Mouse (Mus musculus): ENCODE measurements around the gene Pik3cd. TPM values are rescaled to one million over a fixed set of nuclear protein-coding genes. Genes with fewer than 3 reads are reported as not detected.

The Pik3cd gene
- polyA plus RNA-seq, 1 experiment from 2014 or later: 14.2 TPM

GRCm38 (mm10) chr4:149721163-149721562, 18.8 kb upstream of the Pik3cd start:
- Histone ChIP-seq H3K27me3 (ENCODE audit: control insufficient read depth, insufficient read depth, low read length) (no peaks in the 10 kb centered on the region), H3K4me2 (ENCODE audit: low read length) (no peak overlapping the region), H3K27ac (replicated peaks; ENCODE audit: low read depth, low read length) (no peak overlapping the region), H3K9ac (replicated peaks; ENCODE audit: low read length) (no peak overlapping the region), H3K9me3 (ENCODE audit: control insufficient read depth, low read length) (no peaks in the 10 kb centered on the region), H3K4me1 (ENCODE audit: control insufficient read depth, insufficient read depth, low read length) (peaks cover 10% of the 10 kb centered on the region; the same call in 1 of the 2 replicates), H3K4me3 (replicated peaks; ENCODE audit: low read depth, low read length) (no peak overlapping the region), H3K36me3 (ENCODE audit: control insufficient read depth, insufficient read depth, low read length) (peaks cover 83% of the 10 kb centered on the region)
- ATAC-seq (ENCODE audit: low FRiP score, low TSS enrichment) (no peak), DNase-seq (no peak)
- 94% methylated on average over 8 of the region's 8 CpGs for WGBS

GRCm38 (mm10) chr4:149719686-149720085, 17.3 kb upstream of the Pik3cd start:
- Histone ChIP-seq H3K27ac (replicated peaks; ENCODE audit: low read depth, low read length) (no peak overlapping the region), H3K36me3 (ENCODE audit: control insufficient read depth, insufficient read depth, low read length) (peaks cover 82% of the 10 kb centered on the region), H3K4me1 (ENCODE audit: control insufficient read depth, insufficient read depth, low read length) (peaks cover 9% of the 10 kb centered on the region; the same call in 1 of the 2 replicates), H3K4me2 (ENCODE audit: low read length) (no peak overlapping the region), H3K4me3 (replicated peaks; ENCODE audit: low read depth, low read length) (no peak overlapping the region), H3K9ac (replicated peaks; ENCODE audit: low read length) (no peak overlapping the region), H3K27me3 (ENCODE audit: control insufficient read depth, insufficient read depth, low read length) (no peaks in the 10 kb centered on the region), H3K9me3 (ENCODE audit: control insufficient read depth, low read length) (no peaks in the 10 kb centered on the region)
- DNase-seq (peak; percentile 62), ATAC-seq (ENCODE audit: low FRiP score, low TSS enrichment) (no peak)
- WGBS: 87% methylated on average over 6 of the region's 6 CpGs

GRCm38 (mm10) chr4:149714542-149714941, 12.2 kb upstream of the Pik3cd start:
- Histone ChIP-seq H3K4me1 (ENCODE audit: control insufficient read depth, insufficient read depth, low read length) (no peaks in the 10 kb centered on the region), H3K36me3 (ENCODE audit: control insufficient read depth, insufficient read depth, low read length) (peaks cover 47% of the 10 kb centered on the region), H3K4me3 (replicated peaks; ENCODE audit: low read depth, low read length) (no peak overlapping the region), H3K27ac (replicated peaks; ENCODE audit: low read depth, low read length) (no peak overlapping the region), H3K4me2 (ENCODE audit: low read length) (no peak overlapping the region), H3K27me3 (ENCODE audit: control insufficient read depth, insufficient read depth, low read length) (no peaks in the 10 kb centered on the region), H3K9me3 (ENCODE audit: control insufficient read depth, low read length) (no peaks in the 10 kb centered on the region), H3K9ac (replicated peaks; ENCODE audit: low read length) (no peak overlapping the region)
- ATAC-seq (ENCODE audit: low FRiP score, low TSS enrichment): no peak
- 91% methylated on average over 3 of the region's 3 CpGs for WGBS
- DNase-seq: no peak

GRCm38 (mm10) chr4:149711955-149712354, 9.6 kb upstream of the Pik3cd start:
- no peak overlapping the region for H3K27ac ChIP-seq (replicated peaks; ENCODE audit: low read depth, low read length)
- DNase-seq (peak; percentile 72), ATAC-seq (ENCODE audit: low FRiP score, low TSS enrichment) (no peak)
- H3K4me3 ChIP-seq (replicated peaks; ENCODE audit: low read depth, low read length): no peak overlapping the region
- no peaks in the 10 kb centered on the region for H3K27me3 ChIP-seq (ENCODE audit: control insufficient read depth, insufficient read depth, low read length)
- no peaks in the 10 kb centered on the region for H3K9me3 ChIP-seq (ENCODE audit: control insufficient read depth, low read length)
- 19% methylated on average over 7 of the region's 7 CpGs for WGBS
- H3K4me2 ChIP-seq (ENCODE audit: low read length): no peak overlapping the region
- H3K4me1 ChIP-seq (ENCODE audit: control insufficient read depth, insufficient read depth, low read length): no peaks in the 10 kb centered on the region
- no peak overlapping the region for H3K9ac ChIP-seq (replicated peaks; ENCODE audit: low read length)
- peaks cover 22% of the 10 kb centered on the region for H3K36me3 ChIP-seq (ENCODE audit: control insufficient read depth, insufficient read depth, low read length)

DNA sequence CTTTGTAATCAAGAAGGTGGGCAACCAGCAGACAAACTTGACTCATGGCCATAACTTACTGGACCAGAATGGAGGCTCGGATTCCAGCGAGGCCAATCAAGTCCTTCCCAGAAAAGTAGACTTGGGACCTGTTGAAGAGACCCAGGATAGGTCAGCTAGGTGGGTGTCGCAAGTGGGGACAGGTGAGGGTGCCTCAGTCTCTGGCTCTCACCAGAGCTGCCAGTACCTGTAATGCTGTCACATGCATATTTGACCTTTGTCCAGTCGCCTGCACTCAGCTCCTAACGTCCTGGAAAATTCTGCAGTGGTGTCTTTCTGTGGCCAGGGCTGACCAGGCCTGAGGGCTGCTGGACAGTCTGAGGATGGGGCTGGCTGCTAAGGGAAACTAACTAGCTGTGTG, 9.1 kb upstream of the Pik3cd start:
- no peak overlapping the region for H3K4me3 ChIP-seq (replicated peaks; ENCODE audit: low read depth, low read length)
- H3K4me1 ChIP-seq (ENCODE audit: control insufficient read depth, insufficient read depth, low read length): no peaks in the 10 kb centered on the region
- H3K27ac ChIP-seq (replicated peaks; ENCODE audit: low read depth, low read length): no peak overlapping the region
- DNase-seq: no peak
- no peak overlapping the region for H3K4me2 ChIP-seq (ENCODE audit: low read length)
- WGBS: 88% methylated on average over 5 of the region's 5 CpGs
- no peaks in the 10 kb centered on the region for H3K9me3 ChIP-seq (ENCODE audit: control insufficient read depth, low read length)
- ATAC-seq (ENCODE audit: low FRiP score, low TSS enrichment): no peak
- peaks cover 18% of the 10 kb centered on the region for H3K36me3 ChIP-seq (ENCODE audit: control insufficient read depth, insufficient read depth, low read length)
- no peak overlapping the region for H3K9ac ChIP-seq (replicated peaks; ENCODE audit: low read length)
- no peaks in the 10 kb centered on the region for H3K27me3 ChIP-seq (ENCODE audit: control insufficient read depth, insufficient read depth, low read length)

DNA sequence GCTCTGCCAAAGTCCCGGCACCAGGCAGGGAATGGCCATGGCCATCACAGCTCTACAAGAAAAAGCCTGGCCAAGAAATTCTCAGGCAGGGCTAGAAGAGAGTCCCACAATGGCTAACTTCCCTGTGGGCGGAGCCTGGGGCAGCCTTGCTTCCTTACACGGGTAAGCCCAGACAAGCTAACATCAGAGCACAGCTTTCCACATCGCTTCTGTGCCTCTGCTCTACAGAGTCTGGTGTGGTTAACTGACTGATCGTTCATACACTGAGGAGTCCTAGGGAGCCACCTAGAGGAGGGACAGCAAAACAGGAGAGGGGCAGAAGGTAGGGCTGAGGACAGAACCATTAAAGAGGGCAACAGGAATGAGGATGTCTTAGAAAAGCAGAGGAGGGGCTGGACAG, 8.1 kb upstream of the Pik3cd start:
- WGBS: 22% methylated on average over 5 of the region's 5 CpGs
- Histone ChIP-seq H3K27ac (replicated peaks; ENCODE audit: low read depth, low read length) (no peak overlapping the region), H3K27me3 (ENCODE audit: control insufficient read depth, insufficient read depth, low read length) (no peaks in the 10 kb centered on the region), H3K9ac (replicated peaks; ENCODE audit: low read length) (no peak overlapping the region), H3K36me3 (ENCODE audit: control insufficient read depth, insufficient read depth, low read length) (peaks cover 8% of the 10 kb centered on the region), H3K4me3 (replicated peaks; ENCODE audit: low read depth, low read length) (no peak overlapping the region), H3K4me1 (ENCODE audit: control insufficient read depth, insufficient read depth, low read length) (no peaks in the 10 kb centered on the region), H3K4me2 (ENCODE audit: low read length) (no peak overlapping the region), H3K9me3 (ENCODE audit: control insufficient read depth, low read length) (no peaks in the 10 kb centered on the region)
- DNase-seq: peak; percentile 54
- no peak for ATAC-seq (ENCODE audit: low FRiP score, low TSS enrichment)

DNA sequence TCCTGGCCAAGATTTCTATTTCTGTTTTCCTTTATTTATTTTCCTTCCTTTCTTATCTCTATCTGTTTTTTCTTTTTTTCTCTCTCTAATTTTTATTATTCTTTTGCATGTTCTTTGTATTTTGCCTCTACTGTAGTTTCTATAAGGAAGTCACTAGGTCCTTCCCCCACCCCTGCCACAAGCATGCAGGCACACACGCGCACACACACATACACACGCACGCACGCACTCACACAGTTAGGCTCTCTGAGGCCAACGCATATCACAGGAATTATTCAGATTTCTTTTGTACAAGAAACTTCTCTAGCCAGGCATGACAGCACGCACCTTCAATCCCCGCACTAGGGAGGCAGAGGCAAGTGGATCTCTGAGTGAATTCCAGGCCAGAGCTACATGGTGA, 3.6 kb upstream of the Pik3cd start:
- H3K9ac ChIP-seq (replicated peaks; ENCODE audit: low read length): no peak overlapping the region
- WGBS: 90% methylated on average over 8 of the region's 8 CpGs
- H3K4me2 ChIP-seq (ENCODE audit: low read length): no peak overlapping the region
- no peaks in the 10 kb centered on the region for H3K4me1 ChIP-seq (ENCODE audit: control insufficient read depth, insufficient read depth, low read length)
- ATAC-seq (ENCODE audit: low FRiP score, low TSS enrichment): no peak
- H3K9me3 ChIP-seq (ENCODE audit: control insufficient read depth, low read length): no peaks in the 10 kb centered on the region
- H3K36me3 ChIP-seq (ENCODE audit: control insufficient read depth, insufficient read depth, low read length): no peaks in the 10 kb centered on the region
- no peaks in the 10 kb centered on the region for H3K27me3 ChIP-seq (ENCODE audit: control insufficient read depth, insufficient read depth, low read length)
- H3K27ac ChIP-seq (replicated peaks; ENCODE audit: low read depth, low read length): no peak overlapping the region
- no peak overlapping the region for H3K4me3 ChIP-seq (replicated peaks; ENCODE audit: low read depth, low read length)
- DNase-seq: no peak

- no peaks in the 10 kb centered on the region for H3K27me3 ChIP-seq (ENCODE audit: control insufficient read depth, insufficient read depth, low read length)
- no peak overlapping the region for H3K4me2 ChIP-seq (ENCODE audit: low read length)
- 69% methylated on average over 7 of the region's 7 CpGs for WGBS
- H3K36me3 ChIP-seq (ENCODE audit: control insufficient read depth, insufficient read depth, low read length): no peaks in the 10 kb centered on the region
- H3K9ac ChIP-seq (replicated peaks; ENCODE audit: low read length): no peak overlapping the region
- H3K4me3 ChIP-seq (replicated peaks; ENCODE audit: low read depth, low read length): no peak overlapping the region
- H3K9me3 ChIP-seq (ENCODE audit: control insufficient read depth, low read length): no peaks in the 10 kb centered on the region
- ATAC-seq (ENCODE audit: low FRiP score, low TSS enrichment) (no peak), DNase-seq (no peak)
- H3K4me1 ChIP-seq (ENCODE audit: control insufficient read depth, insufficient read depth, low read length): no peaks in the 10 kb centered on the region
- no peak overlapping the region for H3K27ac ChIP-seq (replicated peaks; ENCODE audit: low read depth, low read length)
Observed at GRCm38 (mm10) chr4:149705298-149705697, 2.9 kb upstream of the Pik3cd start.

DNA sequence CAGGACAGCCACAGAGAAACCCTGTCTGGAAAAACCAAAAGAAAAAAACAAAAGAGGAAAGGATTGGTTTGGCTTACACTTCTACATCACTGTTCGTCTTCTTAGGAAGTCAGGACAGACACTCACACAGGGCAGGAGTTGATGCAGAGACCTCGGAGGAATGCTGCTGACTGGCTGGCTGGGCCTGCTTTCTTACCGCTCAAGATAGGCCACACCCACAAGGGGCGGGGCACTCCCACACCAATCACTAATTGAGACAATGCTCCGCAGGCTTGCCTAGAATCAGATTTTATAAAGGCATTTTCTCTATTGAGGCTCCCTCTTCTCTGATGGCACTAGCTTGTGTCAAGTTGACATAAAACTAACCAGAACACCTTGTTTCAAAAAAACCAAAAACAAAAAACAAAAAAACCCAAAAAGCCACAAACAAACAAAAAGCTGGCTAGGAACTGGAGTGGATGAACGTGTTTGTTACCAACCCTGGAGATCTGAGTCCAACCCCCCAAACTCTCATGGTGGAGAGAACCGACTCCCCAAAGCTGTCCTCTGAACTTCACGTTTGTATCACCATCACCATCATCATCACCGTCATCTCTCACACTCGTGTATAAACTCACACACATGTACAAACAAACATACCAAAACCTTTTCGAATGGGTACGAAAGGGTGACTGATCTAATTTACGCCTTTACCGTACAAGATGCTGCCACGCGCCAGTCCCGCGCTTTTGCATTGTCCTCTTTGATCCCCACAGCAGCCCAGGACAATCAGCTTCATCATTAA, 753 bp downstream of the Pik3cd start:
- ATAC-seq (ENCODE audit: low FRiP score, low TSS enrichment): no peak
- WGBS: 67% methylated on average over 18 of the region's 18 CpGs

More for the DNA sequence above, 753 bp downstream of the Pik3cd start:
- DNase-seq: peak; percentile 28
- H3K4me2 ChIP-seq (ENCODE audit: low read length): no peak overlapping the region
- H3K36me3 ChIP-seq (ENCODE audit: control insufficient read depth, insufficient read depth, low read length): no peaks in the 10 kb centered on the region
- H3K4me3 ChIP-seq (replicated peaks; ENCODE audit: low read depth, low read length): no peak overlapping the region
- H3K9ac ChIP-seq (replicated peaks; ENCODE audit: low read length): no peak overlapping the region
- H3K27me3 ChIP-seq (ENCODE audit: control insufficient read depth, insufficient read depth, low read length): peaks cover 13% of the 10 kb centered on the region
- no peaks in the 10 kb centered on the region for H3K9me3 ChIP-seq (ENCODE audit: control insufficient read depth, low read length)
- no peak overlapping the region for H3K27ac ChIP-seq (replicated peaks; ENCODE audit: low read depth, low read length)
- 0 out of 2 replicates have a peak, but pooled peaks cover 6% of the 10 kb centered on the region for H3K4me1 ChIP-seq (ENCODE audit: control insufficient read depth, insufficient read depth, low read length)
